Mouse (Mus musculus) embryonic facial prominence, embryonic 15.5 days (tissue): ENCODE measurements around the gene Mmd2. TPM values are rescaled to one million over a fixed set of nuclear protein-coding genes. Genes with fewer than 3 reads are reported as not detected.

Experiments used
- ATAC-seq: fragments of 200-750 bp; cut with Nextera tagmentation; 2 replicates; pipeline ENCODE4 v1.8.0; 2017; ENCODE audit warnings: low read depth, moderate TSS enrichment; ENCODE audit not compliant: insufficient number of reproducible peaks, low FRiP score, low TSS enrichment
- H3K27ac ChIP-seq: fragments of 300-500 bp; sonication (generic); replicated peaks from 2 replicates; pipeline ENCODE4 v1.5.1; 2015; ENCODE audit warnings: mild to moderate bottlenecking, inconsistent platforms
- H3K27me3 ChIP-seq: fragments of 300-500 bp; sonication (generic); 2 replicates; pipeline ENCODE4 v1.6.1; 2015; ENCODE audit warnings: inconsistent platforms
- H3K36me3 ChIP-seq: fragments of 300-500 bp; sonication (generic); 2 replicates; pipeline ENCODE4 v1.6.1; 2015; ENCODE audit warnings: mild to moderate bottlenecking, inconsistent platforms
- H3K4me1 ChIP-seq: fragments of 300-500 bp; sonication (generic); 2 replicates; pipeline ENCODE4 v1.6.1; 2015; ENCODE audit warnings: inconsistent platforms
- H3K4me2 ChIP-seq: fragments of 300-500 bp; sonication (generic); replicated peaks from 2 replicates; pipeline ENCODE4 v1.6.1; 2015; ENCODE audit warnings: mild to moderate bottlenecking, inconsistent platforms
- H3K4me3 ChIP-seq: fragments of 300-500 bp; sonication (generic); replicated peaks from 2 replicates; pipeline ENCODE4 v1.5.1; 2015; ENCODE audit warnings: mild to moderate bottlenecking, inconsistent platforms
- H3K9ac ChIP-seq: fragments of 300-500 bp; sonication (generic); 2 replicates; pipeline ENCODE4 v1.6.1; 2015; ENCODE audit warnings: inconsistent platforms
- H3K9me3 ChIP-seq: fragments of 300-500 bp; sonication (generic); replicated peaks from 2 replicates; pipeline ENCODE4 v1.6.1; 2016; ENCODE audit warnings: inconsistent platforms
- WGBS: fragments of 180-500 bp; shearing (Covaris S2); methylation state at CpG from one replicate; pipeline ENCODE4 v1.1.7; 2015; 5-methylcytosine and 5-hydroxymethylcytosine counted together
- polyA plus RNA-seq: library from polyadenylated mRNA; unstranded; fragments of >200 nt; fragmentation: Nextera tagmentation; extraction: Ambion mirVana; gene quantifications from 2 replicates; pipeline ENCODE4 v1.2.1, GENCODE M21; 2015

Gene Mmd2
- polyA plus RNA-seq, 1 experiment from 2014 or later: 4.6 TPM

DNA sequence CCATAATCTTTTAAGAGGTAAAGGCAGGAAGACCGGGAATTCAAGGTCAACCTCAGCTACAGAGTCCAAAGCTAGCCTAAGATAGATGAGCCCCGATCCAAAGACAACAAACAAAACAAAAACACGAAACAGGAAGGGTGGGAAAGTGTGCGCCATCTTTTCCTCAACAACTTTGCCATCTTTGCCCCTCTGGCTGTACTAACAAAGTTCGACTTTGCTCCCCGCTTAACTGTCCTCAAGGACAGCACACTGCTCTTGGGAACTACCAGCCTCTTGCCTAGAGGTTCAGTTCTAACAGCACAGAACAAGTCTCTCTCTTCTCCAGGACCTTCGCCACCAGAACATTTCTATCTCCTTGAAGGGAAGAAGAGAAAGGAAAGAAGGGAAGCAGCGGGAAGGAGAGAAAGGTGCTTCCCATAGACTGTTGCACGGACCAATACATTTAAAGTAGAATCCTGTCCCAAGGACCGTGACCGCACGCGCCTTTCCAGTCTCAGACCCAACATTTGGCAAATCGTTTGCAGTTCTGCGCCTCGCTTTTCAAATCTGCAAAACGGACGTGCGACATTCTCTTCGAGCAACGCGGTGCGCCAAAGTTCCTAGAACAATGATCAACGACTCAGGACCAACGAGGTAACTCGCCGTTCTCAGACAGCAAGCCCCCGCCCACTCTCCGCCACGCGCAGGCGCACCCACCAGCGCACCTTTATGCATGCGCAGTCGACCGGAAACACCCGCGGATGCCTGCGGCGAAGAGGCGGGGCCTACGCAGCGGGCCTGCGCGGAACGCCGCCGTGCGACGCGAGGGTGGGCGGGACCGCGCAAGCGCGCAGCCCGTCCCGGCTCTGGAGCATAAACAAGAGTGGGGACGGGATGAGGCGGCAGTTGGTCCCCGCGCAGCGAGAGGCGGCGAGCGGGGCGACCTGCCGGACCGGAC is 20.4 kb upstream of the Mmd2 start:
- H3K9ac ChIP-seq: peak overlapping the region; percentile 96
- peaks cover 18% of the 10 kb centered on the region for H3K36me3 ChIP-seq
- H3K4me3 ChIP-seq: peak overlapping the region; percentile 77
- ATAC-seq: peak; percentile 97
- H3K27ac ChIP-seq: peak overlapping the region; percentile 89
- no peaks in the 10 kb centered on the region for H3K9me3 ChIP-seq
- under 1% methylated on average over 69 of the region's 69 CpGs for WGBS
- H3K4me2 ChIP-seq: peak overlapping the region; percentile 85
- H3K4me1 ChIP-seq: peaks cover 13% of the 10 kb centered on the region
- no peaks in the 10 kb centered on the region for H3K27me3 ChIP-seq

DNA sequence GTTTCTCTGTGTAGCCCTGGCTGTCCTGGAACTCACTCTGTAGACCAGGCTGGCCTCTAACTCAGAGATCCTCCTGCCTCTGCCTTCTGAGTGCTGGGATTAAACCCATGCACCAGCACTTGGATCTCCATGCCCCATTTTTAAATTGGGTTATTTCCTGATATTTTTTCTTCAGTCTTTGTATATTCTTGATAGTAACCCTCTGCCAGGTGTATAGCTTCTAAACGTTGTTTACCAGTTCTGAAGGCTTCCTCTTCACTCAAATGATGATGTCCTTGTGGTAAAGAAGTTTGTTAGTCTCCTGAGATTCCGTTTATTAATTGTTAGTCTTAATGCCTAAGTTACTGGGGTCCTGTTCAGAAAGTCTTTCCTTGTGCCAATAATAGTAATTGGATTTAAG is 18.8 kb upstream of the Mmd2 start, which contains the start of gene Wipi2:
TSS of gene Wipi2 (plus strand) at position 301 of the 400 bp plus-strand sequence.
- Histone ChIP-seq H3K4me3 (peak within 1 kb of the TSS; percentile 77), H3K27me3 (no peaks in the 10 kb centered on the region), H3K9me3 (no peaks in the 10 kb centered on the region), H3K27ac (peak within 1 kb of the TSS; percentile 89; the same call in 1 of the 2 replicates), H3K9ac (peak within 1 kb of the TSS; percentile 76; the same call in 1 of the 2 replicates), H3K36me3 (peaks cover 4% of the 10 kb centered on the region; the same call in 1 of the 2 replicates), H3K4me2 (peak within 1 kb of the TSS; percentile 85), H3K4me1 (peaks cover 13% of the 10 kb centered on the region)
- WGBS: 90% methylated on average over 2 of the region's 2 CpGs
- ATAC-seq: no peak

DNA sequence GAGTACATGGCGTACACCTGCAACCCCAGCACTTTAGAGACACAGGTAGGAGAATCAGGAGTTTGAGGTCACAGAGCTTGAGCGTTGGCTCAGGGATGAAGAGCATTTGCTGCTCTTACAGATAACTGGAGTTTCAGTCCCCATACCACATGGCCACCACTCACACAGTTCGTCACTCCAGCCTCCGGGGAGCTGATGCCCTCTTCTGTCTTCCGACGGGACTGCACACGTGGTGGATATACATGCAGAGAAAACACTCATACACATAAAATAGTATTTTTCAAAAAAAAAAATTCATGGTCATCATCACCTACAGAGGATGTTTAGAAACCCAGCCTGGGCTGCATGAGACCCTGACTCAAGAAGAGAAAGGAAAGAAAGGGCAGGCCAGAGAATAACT is 14.5 kb upstream of the Mmd2 start:
- Histone ChIP-seq H3K4me3 (no peak overlapping the region), H3K4me2 (no peak overlapping the region), H3K9ac (no peak overlapping the region), H3K4me1 (no peaks in the 10 kb centered on the region), H3K36me3 (no peaks in the 10 kb centered on the region), H3K27ac (no peak overlapping the region), H3K27me3 (no peaks in the 10 kb centered on the region), H3K9me3 (no peaks in the 10 kb centered on the region)
- WGBS: 82% methylated on average over 7 of the region's 7 CpGs
- no peak for ATAC-seq

- 58% methylated on average over 1 of the region's 1 CpGs for WGBS
- ATAC-seq: no peak
- H3K4me3 ChIP-seq: no peak overlapping the region
Measured at GRCm38 (mm10) chr5:142622134-142622533, 13.5 kb upstream of the Mmd2 start.

DNA sequence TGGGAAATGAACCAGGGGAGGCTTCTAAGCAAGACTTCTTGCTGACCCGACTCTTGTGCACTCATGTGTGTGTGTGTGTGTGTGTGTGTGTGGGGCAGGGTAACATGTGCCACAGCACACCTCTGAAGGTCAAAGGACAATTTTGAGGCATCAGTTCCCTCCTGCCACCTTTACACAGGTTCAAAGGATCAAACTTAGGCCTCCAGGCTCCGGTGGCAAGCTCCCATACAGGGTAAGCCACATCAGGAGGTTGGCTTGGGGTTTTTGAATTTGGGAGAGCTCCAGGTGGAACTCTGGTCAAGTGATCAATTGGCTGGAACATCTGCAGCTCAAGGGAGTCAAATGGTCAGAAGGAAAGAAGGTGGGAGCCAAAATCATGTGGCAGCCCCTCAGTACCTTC is 12.8 kb upstream of the Mmd2 start:
- 76% methylated on average over 2 of the region's 2 CpGs for WGBS
- no peak overlapping the region for H3K9ac ChIP-seq

More at GRCm38 (mm10) chr5:142622134-142622533, 13.5 kb upstream of the Mmd2 start:
- H3K9me3 ChIP-seq: no peaks in the 10 kb centered on the region
- no peak overlapping the region for H3K4me2 ChIP-seq
- no peaks in the 10 kb centered on the region for H3K36me3 ChIP-seq
- H3K27me3 ChIP-seq: no peaks in the 10 kb centered on the region
- H3K4me1 ChIP-seq: no peaks in the 10 kb centered on the region
- no peak overlapping the region for H3K27ac ChIP-seq
- H3K9ac ChIP-seq: no peak overlapping the region

GRCm38 (mm10) chr5:142619866-142620265 is 11.3 kb upstream of the Mmd2 start:
- H3K4me1 ChIP-seq: no peaks in the 10 kb centered on the region
- no peaks in the 10 kb centered on the region for H3K9me3 ChIP-seq
- H3K27ac ChIP-seq: no peak overlapping the region
- no peaks in the 10 kb centered on the region for H3K36me3 ChIP-seq
- H3K4me2 ChIP-seq: no peak overlapping the region
- no peak overlapping the region for H3K9ac ChIP-seq
- 0 out of 2 replicates have a peak, but pooled peaks have one; percentile 24 for ATAC-seq
- H3K4me3 ChIP-seq: no peak overlapping the region
- H3K27me3 ChIP-seq: peaks cover 3% of the 10 kb centered on the region; the same call in 1 of the 2 replicates
- 16% methylated on average over 5 of the region's 5 CpGs for WGBS

More for the DNA sequence above, 12.8 kb upstream of the Mmd2 start:
- no peak overlapping the region for H3K4me2 ChIP-seq
- no peaks in the 10 kb centered on the region for H3K4me1 ChIP-seq
- H3K9me3 ChIP-seq: no peaks in the 10 kb centered on the region
- no peak overlapping the region for H3K27ac ChIP-seq
- no peaks in the 10 kb centered on the region for H3K36me3 ChIP-seq
- no peak for ATAC-seq
- no peaks in the 10 kb centered on the region for H3K27me3 ChIP-seq
- no peak overlapping the region for H3K4me3 ChIP-seq

DNA sequence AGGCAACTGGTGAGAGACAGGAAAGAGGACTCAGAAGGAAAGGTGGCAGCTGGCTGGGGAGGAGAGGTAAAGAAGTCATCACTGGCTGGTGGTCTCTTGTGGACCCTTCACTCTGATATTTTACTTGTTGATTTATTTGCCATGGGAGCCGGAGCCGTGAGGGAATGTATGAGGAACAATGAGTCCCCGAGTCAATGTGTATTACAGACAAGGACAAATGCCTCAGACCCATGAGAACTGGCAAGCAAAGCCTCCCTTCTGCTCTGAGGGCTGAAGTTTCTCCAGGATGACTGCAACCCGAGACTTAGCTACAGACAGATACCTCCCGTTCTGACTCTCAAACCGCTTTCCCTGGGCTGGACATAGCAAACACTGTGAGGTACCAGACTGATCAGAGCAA is 7.7 kb upstream of the Mmd2 start:
- H3K36me3 ChIP-seq: no peaks in the 10 kb centered on the region
- no peak overlapping the region for H3K9ac ChIP-seq
- ATAC-seq: no peak
- no peaks in the 10 kb centered on the region for H3K9me3 ChIP-seq
- WGBS: 58% methylated on average over 6 of the region's 6 CpGs
- no peak overlapping the region for H3K4me3 ChIP-seq
- H3K27ac ChIP-seq: no peak overlapping the region
- no peak overlapping the region for H3K4me2 ChIP-seq
- no peaks in the 10 kb centered on the region for H3K4me1 ChIP-seq
- peaks cover 3% of the 10 kb centered on the region; the same call in 1 of the 2 replicates for H3K27me3 ChIP-seq

GRCm38 (mm10) chr5:142615638-142616037 is 7.0 kb upstream of the Mmd2 start:
- H3K27ac ChIP-seq: no peak overlapping the region
- H3K9ac ChIP-seq: no peak overlapping the region
- no peaks in the 10 kb centered on the region for H3K36me3 ChIP-seq
- WGBS: 86% methylated on average over 4 of the region's 4 CpGs
- no peak overlapping the region for H3K4me2 ChIP-seq
- H3K4me3 ChIP-seq: no peak overlapping the region
- no peaks in the 10 kb centered on the region for H3K4me1 ChIP-seq
- H3K9me3 ChIP-seq: no peaks in the 10 kb centered on the region
- ATAC-seq: no peak
- H3K27me3 ChIP-seq: peaks cover 3% of the 10 kb centered on the region; the same call in 1 of the 2 replicates

DNA sequence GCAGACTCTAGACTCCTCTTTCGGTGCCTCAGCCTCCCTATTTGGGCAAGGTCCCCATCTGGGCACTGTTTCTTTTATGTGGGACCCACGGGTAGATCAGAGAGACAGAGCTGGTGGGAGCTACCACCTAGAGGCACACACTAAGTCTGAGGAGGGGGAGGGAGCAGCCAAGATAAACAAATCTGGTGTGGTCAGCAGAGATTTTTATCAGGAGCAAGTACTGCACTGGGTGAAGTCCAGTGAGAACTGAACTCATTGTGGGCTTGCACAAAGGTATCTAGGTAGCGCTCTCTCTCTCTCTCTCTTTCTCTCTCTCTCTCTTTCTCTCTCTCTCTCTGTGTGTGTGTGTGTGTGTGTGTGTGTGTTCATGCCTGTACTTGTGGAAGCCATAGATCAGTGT is 5.9 kb upstream of the Mmd2 start:
- Histone ChIP-seq H3K27me3 (peaks cover 3% of the 10 kb centered on the region; the same call in 1 of the 2 replicates), H3K9me3 (no peaks in the 10 kb centered on the region), H3K4me1 (no peaks in the 10 kb centered on the region), H3K4me2 (no peak overlapping the region), H3K9ac (no peak overlapping the region), H3K36me3 (no peaks in the 10 kb centered on the region), H3K4me3 (no peak overlapping the region), H3K27ac (no peak overlapping the region)
- 61% methylated on average over 3 of the region's 3 CpGs for WGBS
- ATAC-seq: no peak

- 88% methylated on average over 4 of the region's 4 CpGs for WGBS
- H3K9me3 ChIP-seq: no peaks in the 10 kb centered on the region
- peaks cover 13% of the 10 kb centered on the region for H3K27me3 ChIP-seq
- H3K27ac ChIP-seq: no peak overlapping the region
- H3K9ac ChIP-seq: no peak overlapping the region
- H3K4me2 ChIP-seq: no peak overlapping the region
- no peak for ATAC-seq
- H3K36me3 ChIP-seq: no peaks in the 10 kb centered on the region
- no peak overlapping the region for H3K4me3 ChIP-seq
- H3K4me1 ChIP-seq: peaks cover 10% of the 10 kb centered on the region
Measured at GRCm38 (mm10) chr5:142610362-142610761, 1.8 kb upstream of the Mmd2 start.

DNA sequence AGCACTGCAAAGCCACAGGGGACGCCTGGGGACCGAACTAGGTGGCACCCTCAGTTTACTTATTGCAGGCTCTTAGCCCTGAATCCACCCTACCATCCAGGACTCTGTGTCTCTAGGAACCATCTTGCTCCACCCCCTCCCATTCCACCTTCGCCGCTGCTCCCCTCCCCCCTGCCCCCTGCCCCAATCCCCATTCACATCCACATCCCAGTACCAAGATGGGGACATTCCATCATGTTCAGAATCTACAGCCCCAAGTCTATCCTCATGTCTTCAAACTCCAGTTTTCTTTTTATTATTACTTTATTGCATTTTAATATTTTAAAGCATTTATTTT is 357 bp upstream of the Mmd2 start:
- ATAC-seq: no peak
- Histone ChIP-seq H3K36me3 (no peaks in the 10 kb centered on the region), H3K27me3 (peaks cover 12% of the 10 kb centered on the region), H3K4me2 (peak overlapping the region; percentile 85), H3K27ac (no peak overlapping the region), H3K9ac (0 out of 2 replicates have a peak overlapping the region, but pooled peaks have one; percentile 40), H3K9me3 (no peaks in the 10 kb centered on the region), H3K4me1 (peaks cover 10% of the 10 kb centered on the region), H3K4me3 (peak overlapping the region; percentile 49)
- WGBS: 3% methylated on average over 4 of the region's 4 CpGs
